Mouse (Mus musculus): Measurements from ENCODE around the gene Mrap2. TPM values are rescaled to one million over a fixed set of nuclear protein-coding genes. Genes with fewer than 3 reads are reported as not detected.

The Mrap2 gene
- polyA plus RNA-seq, 1 experiment from 2014 or later: 3.9 TPM

DNA sequence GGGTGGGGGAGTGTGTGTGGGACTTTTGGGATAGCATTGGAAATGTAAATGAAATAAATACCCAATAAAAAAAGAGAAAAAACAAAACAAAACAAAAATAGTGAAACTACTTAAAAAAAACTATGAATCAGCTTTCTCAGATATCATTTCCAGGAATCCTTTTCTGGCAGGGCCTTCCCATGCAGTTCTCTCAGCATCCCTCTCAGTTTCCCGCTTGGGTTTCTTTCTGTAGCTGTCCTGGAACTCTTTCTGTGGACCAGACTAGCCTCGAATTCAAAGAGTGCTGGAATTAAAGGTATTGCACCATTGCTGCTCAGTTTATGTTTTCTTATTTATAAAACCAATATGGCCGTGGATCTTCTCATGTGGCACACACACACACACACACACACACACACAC lies 1.0 kb upstream of the Mrap2 start:
- H3K4me2 ChIP-seq (ENCODE audit: low read length): no peak overlapping the region
- no peak overlapping the region for H3K4me3 ChIP-seq (ENCODE audit: low read depth, low read length)
- no peaks in the 10 kb centered on the region for H3K36me3 ChIP-seq (ENCODE audit: control insufficient read depth, insufficient read depth, low read length)
- H3K9me3 ChIP-seq (replicated peaks; ENCODE audit: control insufficient read depth, low read length, poor library complexity, severe bottlenecking): no peaks in the 10 kb centered on the region
- no peak overlapping the region for H3K9ac ChIP-seq (ENCODE audit: low read depth, low read length)
- WGBS: 81% methylated on average over 3 of the region's 3 CpGs
- H3K4me1 ChIP-seq (ENCODE audit: control insufficient read depth, insufficient read depth, low read length): peaks cover 7% of the 10 kb centered on the region; the same call in 1 of the 2 replicates
- peaks cover 15% of the 10 kb centered on the region; the same call in 1 of the 2 replicates for H3K27me3 ChIP-seq (ENCODE audit: control insufficient read depth, insufficient read depth, low read depth, low read length)
- ATAC-seq: no peak
- H3K27ac ChIP-seq (ENCODE audit: low read length): no peak overlapping the region

- Histone ChIP-seq H3K9me3 (replicated peaks; ENCODE audit: control insufficient read depth, low read length, poor library complexity, severe bottlenecking) (no peaks in the 10 kb centered on the region), H3K36me3 (ENCODE audit: control insufficient read depth, insufficient read depth, low read length) (no peaks in the 10 kb centered on the region), H3K9ac (ENCODE audit: low read depth, low read length) (peak overlapping the region; percentile 65), H3K4me1 (ENCODE audit: control insufficient read depth, insufficient read depth, low read length) (peaks cover 7% of the 10 kb centered on the region; the same call in 1 of the 2 replicates), H3K27me3 (ENCODE audit: control insufficient read depth, insufficient read depth, low read depth, low read length) (peaks cover 15% of the 10 kb centered on the region; the same call in 1 of the 2 replicates), H3K27ac (ENCODE audit: low read length) (no peak overlapping the region), H3K4me2 (ENCODE audit: low read length) (peak overlapping the region; percentile 93), H3K4me3 (ENCODE audit: low read depth, low read length) (peak overlapping the region; percentile 47)
- WGBS: under 1% methylated on average over 19 of the region's 19 CpGs
- ATAC-seq: peak; percentile 56
These were observed 426 bp downstream of the Mrap2 start for GRCm38 (mm10) chr9:87144532-87144931.

DNA sequence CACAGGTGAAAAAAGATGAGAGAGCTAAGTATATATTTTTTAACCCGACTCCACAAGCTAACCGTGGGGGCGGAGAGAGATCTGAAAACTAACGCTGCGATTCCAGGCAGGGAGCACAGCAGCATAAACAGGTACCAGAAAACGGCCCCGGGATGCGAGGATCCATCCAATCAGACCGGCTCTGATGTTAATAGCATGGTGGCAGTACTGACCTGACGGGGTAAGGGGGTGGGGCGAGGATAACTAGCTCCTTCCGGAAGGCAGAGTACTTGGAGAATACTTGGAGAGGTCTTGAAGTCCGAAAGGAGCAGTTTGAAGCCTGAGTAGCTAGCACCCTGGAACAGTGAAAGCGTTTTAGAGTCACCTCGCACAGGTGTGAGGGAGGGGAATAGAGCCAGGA lies 1.1 kb downstream of the Mrap2 start:
- H3K27ac ChIP-seq (ENCODE audit: low read length): no peak overlapping the region
- WGBS: 3% methylated on average over 15 of the region's 15 CpGs

GRCm38 (mm10) chr9:87145671-87146070 lies 1.6 kb downstream of the Mrap2 start:
- Histone ChIP-seq H3K4me1 (ENCODE audit: control insufficient read depth, insufficient read depth, low read length) (peaks cover 7% of the 10 kb centered on the region; the same call in 1 of the 2 replicates), H3K27me3 (ENCODE audit: control insufficient read depth, insufficient read depth, low read depth, low read length) (peaks cover 15% of the 10 kb centered on the region; the same call in 1 of the 2 replicates), H3K27ac (ENCODE audit: low read length) (no peak overlapping the region), H3K9me3 (replicated peaks; ENCODE audit: control insufficient read depth, low read length, poor library complexity, severe bottlenecking) (no peaks in the 10 kb centered on the region), H3K4me2 (ENCODE audit: low read length) (peak overlapping the region; percentile 93), H3K36me3 (ENCODE audit: control insufficient read depth, insufficient read depth, low read length) (no peaks in the 10 kb centered on the region), H3K4me3 (ENCODE audit: low read depth, low read length) (peak overlapping the region; percentile 47), H3K9ac (ENCODE audit: low read depth, low read length) (peak overlapping the region; percentile 65; the same call in 1 of the 2 replicates)
- ATAC-seq: no peak
- WGBS: 31% methylated on average over 11 of the region's 11 CpGs

More for the DNA sequence above, 1.1 kb downstream of the Mrap2 start:
- peak; percentile 54; the same call in 1 of the 2 replicates for ATAC-seq
- Histone ChIP-seq H3K36me3 (ENCODE audit: control insufficient read depth, insufficient read depth, low read length) (no peaks in the 10 kb centered on the region), H3K4me1 (ENCODE audit: control insufficient read depth, insufficient read depth, low read length) (peaks cover 7% of the 10 kb centered on the region; the same call in 1 of the 2 replicates), H3K9ac (ENCODE audit: low read depth, low read length) (peak overlapping the region; percentile 65), H3K4me2 (ENCODE audit: low read length) (peak overlapping the region; percentile 93), H3K27me3 (ENCODE audit: control insufficient read depth, insufficient read depth, low read depth, low read length) (peaks cover 15% of the 10 kb centered on the region; the same call in 1 of the 2 replicates), H3K4me3 (ENCODE audit: low read depth, low read length) (peak overlapping the region; percentile 47), H3K9me3 (replicated peaks; ENCODE audit: control insufficient read depth, low read length, poor library complexity, severe bottlenecking) (no peaks in the 10 kb centered on the region)

DNA sequence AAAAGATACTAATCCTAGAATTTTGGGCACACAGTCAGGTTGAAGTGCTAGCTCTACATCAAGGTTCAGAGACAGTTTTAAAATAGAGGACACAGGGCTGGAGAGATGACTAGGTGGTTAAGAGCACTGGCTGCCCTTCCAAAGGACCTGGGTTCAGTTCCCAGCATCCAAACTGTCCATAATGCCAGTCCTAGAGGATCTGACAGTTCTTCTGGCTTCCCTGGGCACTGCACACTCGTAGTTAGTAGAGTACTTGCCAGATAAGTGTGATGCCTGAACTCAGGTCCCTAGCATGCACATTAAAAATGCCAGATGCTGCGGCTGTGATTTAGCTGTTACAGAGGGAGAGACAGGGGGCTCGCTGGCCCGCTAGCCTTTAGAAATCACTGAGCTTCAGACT lies 2.3 kb downstream of the Mrap2 start:
- 86% methylated on average over 4 of the region's 4 CpGs for WGBS
- ATAC-seq: no peak
- Histone ChIP-seq H3K9ac (ENCODE audit: low read depth, low read length) (no peak overlapping the region), H3K9me3 (replicated peaks; ENCODE audit: control insufficient read depth, low read length, poor library complexity, severe bottlenecking) (no peaks in the 10 kb centered on the region), H3K4me1 (ENCODE audit: control insufficient read depth, insufficient read depth, low read length) (peaks cover 7% of the 10 kb centered on the region; the same call in 1 of the 2 replicates), H3K27me3 (ENCODE audit: control insufficient read depth, insufficient read depth, low read depth, low read length) (peaks cover 15% of the 10 kb centered on the region; the same call in 1 of the 2 replicates), H3K27ac (ENCODE audit: low read length) (no peak overlapping the region), H3K4me2 (ENCODE audit: low read length) (no peak overlapping the region), H3K4me3 (ENCODE audit: low read depth, low read length) (no peak overlapping the region), H3K36me3 (ENCODE audit: control insufficient read depth, insufficient read depth, low read length) (no peaks in the 10 kb centered on the region)

- Histone ChIP-seq H3K9me3 (replicated peaks; ENCODE audit: control insufficient read depth, low read length, poor library complexity, severe bottlenecking) (no peaks in the 10 kb centered on the region), H3K4me1 (ENCODE audit: control insufficient read depth, insufficient read depth, low read length) (peaks cover 7% of the 10 kb centered on the region; the same call in 1 of the 2 replicates), H3K4me2 (ENCODE audit: low read length) (no peak overlapping the region), H3K9ac (ENCODE audit: low read depth, low read length) (no peak overlapping the region), H3K36me3 (ENCODE audit: control insufficient read depth, insufficient read depth, low read length) (no peaks in the 10 kb centered on the region), H3K4me3 (ENCODE audit: low read depth, low read length) (no peak overlapping the region), H3K27me3 (ENCODE audit: control insufficient read depth, insufficient read depth, low read depth, low read length) (peaks cover 15% of the 10 kb centered on the region; the same call in 1 of the 2 replicates), H3K27ac (ENCODE audit: low read length) (no peak overlapping the region)
- WGBS: 82% methylated on average over 2 of the region's 2 CpGs
- ATAC-seq: no peak
These were observed 3.8 kb downstream of the Mrap2 start for GRCm38 (mm10) chr9:87147927-87148326.

GRCm38 (mm10) chr9:87152641-87153325 lies 8.7 kb downstream of the Mrap2 start:
- WGBS: 100% methylated on average over 1 of the region's 1 CpGs
- no peak overlapping the region for H3K4me3 ChIP-seq (ENCODE audit: low read depth, low read length)
- no peak overlapping the region for H3K9ac ChIP-seq (ENCODE audit: low read depth, low read length)
- no peaks in the 10 kb centered on the region for H3K36me3 ChIP-seq (ENCODE audit: control insufficient read depth, insufficient read depth, low read length)
- no peak for ATAC-seq
- H3K9me3 ChIP-seq (replicated peaks; ENCODE audit: control insufficient read depth, low read length, poor library complexity, severe bottlenecking): no peaks in the 10 kb centered on the region
- H3K27ac ChIP-seq (ENCODE audit: low read length): no peak overlapping the region
- H3K4me2 ChIP-seq (ENCODE audit: low read length): no peak overlapping the region
- no peaks in the 10 kb centered on the region for H3K4me1 ChIP-seq (ENCODE audit: control insufficient read depth, insufficient read depth, low read length)
- H3K27me3 ChIP-seq (ENCODE audit: control insufficient read depth, insufficient read depth, low read depth, low read length): no peaks in the 10 kb centered on the region

DNA sequence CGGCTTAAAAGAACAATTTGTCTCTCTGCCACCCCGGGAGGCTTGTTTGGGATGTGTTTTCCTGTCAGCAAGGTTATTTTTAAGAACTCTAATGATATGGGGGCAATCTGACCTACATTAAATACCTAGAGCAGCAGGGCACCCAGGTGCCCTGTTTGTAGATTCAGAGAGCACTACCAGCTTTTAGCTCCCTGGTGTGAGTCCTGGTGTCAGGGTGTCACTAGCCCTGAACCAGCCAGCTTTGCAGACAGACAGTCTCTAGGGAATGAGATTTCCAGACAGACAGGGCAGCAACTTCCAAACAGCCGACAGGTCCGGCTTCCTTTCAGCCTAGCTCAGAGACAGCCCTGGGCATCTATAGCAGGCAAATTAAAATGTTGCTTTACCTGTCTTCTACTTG lies 18.5 kb downstream of the Mrap2 start:
- Histone ChIP-seq H3K27me3 (ENCODE audit: control insufficient read depth, insufficient read depth, low read depth, low read length) (no peaks in the 10 kb centered on the region), H3K36me3 (ENCODE audit: control insufficient read depth, insufficient read depth, low read length) (no peaks in the 10 kb centered on the region), H3K9me3 (replicated peaks; ENCODE audit: control insufficient read depth, low read length, poor library complexity, severe bottlenecking) (no peaks in the 10 kb centered on the region), H3K4me2 (ENCODE audit: low read length) (no peak overlapping the region), H3K27ac (ENCODE audit: low read length) (no peak overlapping the region), H3K4me1 (ENCODE audit: control insufficient read depth, insufficient read depth, low read length) (peaks cover 3% of the 10 kb centered on the region), H3K9ac (ENCODE audit: low read depth, low read length) (no peak overlapping the region), H3K4me3 (ENCODE audit: low read depth, low read length) (no peak overlapping the region)
- no peak for ATAC-seq
- WGBS: 84% methylated on average over 4 of the region's 4 CpGs
